Mouse (Mus musculus): ENCODE data around the gene Btbd19. TPM values are rescaled to one million over a fixed set of nuclear protein-coding genes. Genes with fewer than 3 reads are reported as not detected.

Gene Btbd19
- polyA plus RNA-seq, 1 experiment from 2014 or later = 4.1 TPM

- no peak overlapping the region for H3K4me3 ChIP-seq (ENCODE audit: low read depth, low read length)
Observed at GRCm38 (mm10) chr4:117140613-117141012, 15.1 kb upstream of the Btbd19 start.

GRCm38 (mm10) chr4:117139217-117139612 lies 13.7 kb upstream of the Btbd19 start:
- Histone ChIP-seq H3K4me2 (ENCODE audit: low read depth, severe bottlenecking) (no peak overlapping the region), H3K36me3 (ENCODE audit: control insufficient read depth, insufficient read depth, low read length) (no peaks in the 10 kb centered on the region), H3K4me3 (ENCODE audit: low read depth, low read length) (no peak overlapping the region), H3K9me3 (ENCODE audit: control insufficient read depth, low read length) (no peaks in the 10 kb centered on the region), H3K27me3 (ENCODE audit: control insufficient read depth, insufficient read depth, low read length) (no peaks in the 10 kb centered on the region), H3K9ac (ENCODE audit: low read length) (no peak overlapping the region), H3K4me1 (ENCODE audit: control insufficient read depth, insufficient read depth, low read length) (no peaks in the 10 kb centered on the region), H3K27ac (replicated peaks; ENCODE audit: low read depth, low read length) (no peak overlapping the region)
- WGBS = 6% methylated on average over 2 of the region's 2 CpGs
- DNase-seq (ENCODE audit: low spot score) = no peak
- no peak for ATAC-seq (ENCODE audit: insufficient number of reproducible peaks, low FRiP score, low TSS enrichment, low read depth)

More at GRCm38 (mm10) chr4:117140613-117141012, 15.1 kb upstream of the Btbd19 start:
- WGBS = 36% methylated on average over 4 of the region's 4 CpGs
- ATAC-seq (ENCODE audit: insufficient number of reproducible peaks, low FRiP score, low TSS enrichment, low read depth) = no peak
- no peak for DNase-seq (ENCODE audit: low spot score)
- H3K4me2 ChIP-seq (ENCODE audit: low read depth, severe bottlenecking) = no peak overlapping the region
- no peak overlapping the region for H3K9ac ChIP-seq (ENCODE audit: low read length)
- no peaks in the 10 kb centered on the region for H3K27me3 ChIP-seq (ENCODE audit: control insufficient read depth, insufficient read depth, low read length)
- no peaks in the 10 kb centered on the region for H3K36me3 ChIP-seq (ENCODE audit: control insufficient read depth, insufficient read depth, low read length)
- no peak overlapping the region for H3K27ac ChIP-seq (replicated peaks; ENCODE audit: low read depth, low read length)
- no peaks in the 10 kb centered on the region for H3K4me1 ChIP-seq (ENCODE audit: control insufficient read depth, insufficient read depth, low read length)
- no peaks in the 10 kb centered on the region for H3K9me3 ChIP-seq (ENCODE audit: control insufficient read depth, low read length)

GRCm38 (mm10) chr4:117138295-117139216 lies 13.0 kb upstream of the Btbd19 start:
- H3K9ac ChIP-seq (ENCODE audit: low read length) = no peak overlapping the region
- no peaks in the 10 kb centered on the region for H3K4me1 ChIP-seq (ENCODE audit: control insufficient read depth, insufficient read depth, low read length)
- H3K27me3 ChIP-seq (ENCODE audit: control insufficient read depth, insufficient read depth, low read length) = 0 out of 2 replicates have a peak, but pooled peaks cover under 1% of the 10 kb centered on the region
- ATAC-seq (ENCODE audit: insufficient number of reproducible peaks, low FRiP score, low TSS enrichment, low read depth) (no peak), DNase-seq (ENCODE audit: low spot score) (no peak)
- no peak overlapping the region for H3K4me3 ChIP-seq (ENCODE audit: low read depth, low read length)
- no peaks in the 10 kb centered on the region for H3K9me3 ChIP-seq (ENCODE audit: control insufficient read depth, low read length)
- no peaks in the 10 kb centered on the region for H3K36me3 ChIP-seq (ENCODE audit: control insufficient read depth, insufficient read depth, low read length)
- H3K27ac ChIP-seq (replicated peaks; ENCODE audit: low read depth, low read length) = no peak overlapping the region
- 67% methylated on average over 16 of the region's 17 CpGs for WGBS
- H3K4me2 ChIP-seq (ENCODE audit: low read depth, severe bottlenecking) = no peak overlapping the region

GRCm38 (mm10) chr4:117136034-117136433 lies 10.5 kb upstream of the Btbd19 start:
- WGBS = 26% methylated on average over 8 of the region's 8 CpGs
- no peak overlapping the region for H3K4me3 ChIP-seq (ENCODE audit: low read depth, low read length)
- H3K27ac ChIP-seq (replicated peaks; ENCODE audit: low read depth, low read length) = no peak overlapping the region
- DNase-seq (ENCODE audit: low spot score) (no peak), ATAC-seq (ENCODE audit: insufficient number of reproducible peaks, low FRiP score, low TSS enrichment, low read depth) (no peak)
- H3K27me3 ChIP-seq (ENCODE audit: control insufficient read depth, insufficient read depth, low read length) = peaks cover 22% of the 10 kb centered on the region
- no peak overlapping the region for H3K9ac ChIP-seq (ENCODE audit: low read length)
- H3K36me3 ChIP-seq (ENCODE audit: control insufficient read depth, insufficient read depth, low read length) = 0 out of 2 replicates have a peak, but pooled peaks cover 2% of the 10 kb centered on the region
- H3K4me2 ChIP-seq (ENCODE audit: low read depth, severe bottlenecking) = no peak overlapping the region
- no peaks in the 10 kb centered on the region for H3K9me3 ChIP-seq (ENCODE audit: control insufficient read depth, low read length)
- 0 out of 2 replicates have a peak, but pooled peaks cover 4% of the 10 kb centered on the region for H3K4me1 ChIP-seq (ENCODE audit: control insufficient read depth, insufficient read depth, low read length)

GRCm38 (mm10) chr4:117134601-117134995 lies 9.1 kb upstream of the Btbd19 start:
- H3K4me3 ChIP-seq (ENCODE audit: low read depth, low read length) = no peak overlapping the region
- ATAC-seq (ENCODE audit: insufficient number of reproducible peaks, low FRiP score, low TSS enrichment, low read depth) = no peak
- WGBS = 38% methylated on average over 2 of the region's 2 CpGs

GRCm38 (mm10) chr4:117133817-117134600 lies 8.5 kb upstream of the Btbd19 start, which contains the start of gene Plk3:
Plk3 (minus strand) TSS chr4:117133963.
- Histone ChIP-seq H3K36me3 (ENCODE audit: control insufficient read depth, insufficient read depth, low read length) (0 out of 2 replicates have a peak, but pooled peaks cover 2% of the 10 kb centered on the region), H3K9me3 (ENCODE audit: control insufficient read depth, low read length) (no peaks in the 10 kb centered on the region), H3K4me1 (ENCODE audit: control insufficient read depth, insufficient read depth, low read length) (0 out of 2 replicates have a peak, but pooled peaks cover 4% of the 10 kb centered on the region), H3K4me2 (ENCODE audit: low read depth, severe bottlenecking) (peak within 1 kb of the TSS; percentile 98), H3K9ac (ENCODE audit: low read length) (peak within 1 kb of the TSS; percentile 69), H3K27ac (replicated peaks; ENCODE audit: low read depth, low read length) (no peak within 1 kb of the TSS), H3K27me3 (ENCODE audit: control insufficient read depth, insufficient read depth, low read length) (peaks cover 22% of the 10 kb centered on the region), H3K4me3 (ENCODE audit: low read depth, low read length) (peak within 1 kb of the TSS; percentile 78)
- DNase-seq (ENCODE audit: low spot score) (peak; percentile 98), ATAC-seq (ENCODE audit: insufficient number of reproducible peaks, low FRiP score, low TSS enrichment, low read depth) (peak; percentile 88)
- 2% methylated on average over 48 of the region's 48 CpGs for WGBS

More at GRCm38 (mm10) chr4:117134601-117134995, 9.1 kb upstream of the Btbd19 start:
- 0 out of 2 replicates have a peak, but pooled peaks cover 4% of the 10 kb centered on the region for H3K4me1 ChIP-seq (ENCODE audit: control insufficient read depth, insufficient read depth, low read length)
- H3K4me2 ChIP-seq (ENCODE audit: low read depth, severe bottlenecking) = no peak overlapping the region
- DNase-seq (ENCODE audit: low spot score) = no peak
- H3K9ac ChIP-seq (ENCODE audit: low read length) = no peak overlapping the region
- peaks cover 22% of the 10 kb centered on the region for H3K27me3 ChIP-seq (ENCODE audit: control insufficient read depth, insufficient read depth, low read length)
- 0 out of 2 replicates have a peak, but pooled peaks cover 2% of the 10 kb centered on the region for H3K36me3 ChIP-seq (ENCODE audit: control insufficient read depth, insufficient read depth, low read length)
- no peak overlapping the region for H3K27ac ChIP-seq (replicated peaks; ENCODE audit: low read depth, low read length)
- H3K9me3 ChIP-seq (ENCODE audit: control insufficient read depth, low read length) = no peaks in the 10 kb centered on the region

- DNase-seq (ENCODE audit: low spot score) (peak; percentile 63), ATAC-seq (ENCODE audit: insufficient number of reproducible peaks, low FRiP score, low TSS enrichment, low read depth) (peak; percentile 14; the same call in 1 of the 2 replicates)
- Histone ChIP-seq H3K27me3 (ENCODE audit: control insufficient read depth, insufficient read depth, low read length) (peaks cover 22% of the 10 kb centered on the region), H3K9ac (ENCODE audit: low read length) (peak overlapping the region; percentile 69), H3K27ac (replicated peaks; ENCODE audit: low read depth, low read length) (no peak overlapping the region), H3K9me3 (ENCODE audit: control insufficient read depth, low read length) (no peaks in the 10 kb centered on the region), H3K36me3 (ENCODE audit: control insufficient read depth, insufficient read depth, low read length) (0 out of 2 replicates have a peak, but pooled peaks cover 2% of the 10 kb centered on the region), H3K4me3 (ENCODE audit: low read depth, low read length) (peak overlapping the region; percentile 78), H3K4me1 (ENCODE audit: control insufficient read depth, insufficient read depth, low read length) (0 out of 2 replicates have a peak, but pooled peaks cover 4% of the 10 kb centered on the region), H3K4me2 (ENCODE audit: low read depth, severe bottlenecking) (peak overlapping the region; percentile 98)
- WGBS = under 1% methylated on average over 42 of the region's 42 CpGs
Observed at GRCm38 (mm10) chr4:117133366-117133796, 7.9 kb upstream of the Btbd19 start.

- H3K9ac ChIP-seq (ENCODE audit: low read length) = no peak overlapping the region
- 11% methylated on average over 11 of the region's 11 CpGs for WGBS
- no peaks in the 10 kb centered on the region for H3K9me3 ChIP-seq (ENCODE audit: control insufficient read depth, low read length)
- peak overlapping the region; percentile 78; the same call in 1 of the 2 replicates for H3K4me3 ChIP-seq (ENCODE audit: low read depth, low read length)
- DNase-seq (ENCODE audit: low spot score) (no peak), ATAC-seq (ENCODE audit: insufficient number of reproducible peaks, low FRiP score, low TSS enrichment, low read depth) (no peak)
- H3K36me3 ChIP-seq (ENCODE audit: control insufficient read depth, insufficient read depth, low read length) = 0 out of 2 replicates have a peak, but pooled peaks cover 2% of the 10 kb centered on the region
- peaks cover 22% of the 10 kb centered on the region for H3K27me3 ChIP-seq (ENCODE audit: control insufficient read depth, insufficient read depth, low read length)
- peak overlapping the region; percentile 98 for H3K4me2 ChIP-seq (ENCODE audit: low read depth, severe bottlenecking)
- no peak overlapping the region for H3K27ac ChIP-seq (replicated peaks; ENCODE audit: low read depth, low read length)
- 0 out of 2 replicates have a peak, but pooled peaks cover 4% of the 10 kb centered on the region for H3K4me1 ChIP-seq (ENCODE audit: control insufficient read depth, insufficient read depth, low read length)
Observed at GRCm38 (mm10) chr4:117132794-117133143, 7.2 kb upstream of the Btbd19 start.

All from limb, embryonic 11.5 days (tissue).